Mouse (Mus musculus): ENCODE measurements around the gene Fam160a1.

- TF ChIP-seq CTCF (IDR thresholded peaks at IDR 0.05; ENCODE audit: low read depth, low read length) (no peak), POLR2A (IDR thresholded peaks at IDR 0.05; ENCODE audit: insufficient read depth, low read length) (no peak)
Observed at GRCm38 (mm10) chr3:85635591-85635990, 181.5 kb downstream of the Fam160a1 start.
